Mouse (Mus musculus) heart, postnatal 10 days (tissue): ENCODE results near the gene Ttc39d. TPM values are rescaled to one million over a fixed set of nuclear protein-coding genes. Genes with fewer than 3 reads are reported as not detected.

Source experiments
- DNase-seq, 2 experiments: peaks; one replicate each; pipeline ENCODE4 v3.0.0; 2021
- intact Hi-C: fragments of 180-260 bp; cut with DNase I; formaldehyde crosslinking; loops from one replicate; pipeline ENCODE4 v1.15.1; 2025
- total RNA-seq, 2 experiments: library from RNA; stranded (reverse); gene quantifications; 2 replicates each; pipeline ENCODE4 v1.2.3; 2021

Ttc39d gene
- total RNA-seq, 2 experiments from 2014 or later: not detected

DNA sequence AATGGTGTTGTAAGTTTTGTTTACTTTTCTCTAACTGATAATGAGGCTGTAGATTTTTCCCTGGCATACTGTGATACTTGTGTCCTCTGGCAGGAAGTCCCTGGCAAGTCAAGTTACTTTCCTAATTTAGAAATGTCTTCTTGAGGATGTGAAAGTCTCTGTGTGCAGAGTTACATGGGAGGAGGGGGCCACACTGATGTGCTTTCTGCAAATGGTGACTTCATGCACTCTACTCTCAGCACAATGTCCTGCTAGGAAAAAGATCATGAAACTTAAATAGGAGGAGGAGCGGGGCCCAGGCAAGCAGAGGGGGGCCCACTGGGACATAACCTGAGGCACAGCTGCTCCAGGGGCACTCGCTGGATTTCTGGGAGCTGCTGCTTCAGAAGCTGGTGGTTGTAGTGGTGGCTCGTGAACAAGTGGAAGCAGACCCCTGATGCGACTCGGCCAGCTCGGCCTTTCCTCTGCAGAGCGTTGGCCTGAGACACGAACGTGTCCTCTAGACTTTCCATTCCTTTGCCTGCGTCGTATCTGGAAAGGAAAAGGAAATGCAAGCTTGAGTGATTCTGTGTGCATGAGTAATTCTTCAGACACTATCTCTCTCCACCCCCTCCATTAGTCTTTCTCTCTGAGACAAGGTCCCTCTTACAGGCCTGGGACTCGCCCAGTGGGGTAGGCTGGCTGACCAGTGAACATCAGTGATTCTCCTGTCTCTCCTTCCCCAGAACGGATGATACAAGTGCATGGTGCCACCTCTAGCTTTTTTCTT is 45.7 kb downstream of the Ttc39d start:
- peak in 1 of 2 experiments; percentile 20 for DNase-seq
- intact Hi-C loops: no loop called here

DNA sequence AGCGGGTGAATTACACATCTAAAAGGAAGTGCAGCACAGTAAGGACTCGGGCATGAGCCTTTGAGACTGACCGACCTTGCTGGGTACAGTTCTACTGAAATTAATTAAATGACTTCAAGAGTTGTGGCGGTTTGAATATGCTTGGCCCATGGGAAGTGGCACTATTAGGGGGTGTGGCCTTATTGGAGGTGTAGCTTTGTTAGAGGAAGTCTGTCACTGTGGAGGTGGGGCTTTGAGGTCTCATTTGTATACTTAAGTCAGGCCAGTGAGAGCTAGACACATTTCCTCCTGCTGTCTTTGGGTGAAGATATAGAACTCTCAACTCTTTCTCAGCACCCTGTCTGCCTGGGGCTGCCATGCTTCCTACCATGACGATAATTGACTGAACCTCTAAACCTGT is 47.2 kb downstream of the Ttc39d start:
- no peak for DNase-seq
- intact Hi-C loops: no loop called here

DNA sequence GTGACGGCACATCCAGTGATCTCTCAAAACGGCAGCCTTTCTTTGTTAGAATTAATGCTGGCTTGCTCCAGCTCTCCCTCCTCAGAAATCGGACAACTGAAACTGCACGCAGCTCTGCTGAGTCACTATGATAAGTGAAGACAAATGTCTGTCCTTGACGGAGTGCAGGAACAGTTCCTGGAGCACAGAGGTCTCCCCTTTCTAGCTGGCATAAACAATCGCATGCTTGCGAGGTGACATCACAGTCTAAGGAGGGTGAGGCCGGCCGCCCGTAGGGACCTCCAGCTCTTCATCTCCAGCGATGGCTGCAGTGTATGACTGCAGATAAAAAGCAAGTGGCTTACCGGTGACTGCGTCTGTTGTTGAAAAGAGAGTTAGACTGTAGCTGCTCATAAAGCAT is 47.9 kb downstream of the Ttc39d start:
- DNase-seq: peak; percentile 81 to 87
- intact Hi-C loops: no loop called here

DNA sequence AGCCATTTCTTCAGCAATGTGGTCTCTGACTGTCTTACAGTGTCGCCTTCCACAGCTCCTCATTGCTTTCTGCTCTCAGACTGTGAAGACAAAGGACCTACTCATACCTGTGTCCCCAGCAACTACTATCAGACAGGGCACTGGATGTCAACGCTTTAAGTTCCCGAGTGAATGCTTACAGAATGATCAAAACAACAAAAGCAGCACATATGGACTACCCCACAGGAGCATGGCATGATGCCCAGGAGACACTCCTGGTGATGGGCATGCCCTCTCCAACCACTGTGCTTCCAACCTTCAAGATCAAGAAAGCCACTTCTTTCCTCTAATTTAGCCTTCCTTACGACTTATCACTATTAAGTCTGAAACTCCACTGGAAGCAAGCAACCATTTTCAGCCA is 59.8 kb downstream of the Ttc39d start:
- no peak for DNase-seq
- intact Hi-C loops: no loop called here

Other genes starting within 250 kb of the Ttc39d start
- 10 to 100 TPM; 36.3 to 37.8 TPM for gene Hnrnpll, start 145.1 kb upstream of the Ttc39d start, total RNA-seq
- gene Galm, start 80.0 kb upstream of the Ttc39d start, total RNA-seq: 1 to 10 TPM; 8.0 to 9.2 TPM
- 10 to 100 TPM; 59.9 to 72.8 TPM for gene Srsf7, start 153 bp upstream of the Ttc39d start, total RNA-seq
- gene Gemin6, start 17.0 kb downstream of the Ttc39d start, total RNA-seq: 1 to 10 TPM; 4.9 TPM
- gene Morn2, start 82.7 kb downstream of the Ttc39d start, total RNA-seq: 10 to 100 TPM in 1 of 2 experiments, 1 to 10 TPM in 1; 9.9 to 12.0 TPM
- 1 to 10 TPM; 7.5 to 8.7 TPM for gene Dhx57, start 83.0 kb downstream of the Ttc39d start, total RNA-seq
- 1 to 10 TPM in 1 of 2 experiments, under 1 TPM in 1; 0.86 to 1.6 TPM for gene Arhgef33, start 99.9 kb downstream of the Ttc39d start, total RNA-seq
- 1 to 10 TPM; 1.1 to 2.5 TPM for gene Gm10190, start 166.1 kb downstream of the Ttc39d start, total RNA-seq